Mouse (Mus musculus): ENCODE measurements around the gene Habp2. TPM values are rescaled to one million over a fixed set of nuclear protein-coding genes. Genes with fewer than 3 reads are reported as not detected.

The Habp2 gene
- polyA plus RNA-seq, 1 experiment from 2014 or later, result not detected

GRCm38 (mm10) chr19:56289642-56290041 lies 2.7 kb downstream of the Habp2 start:
- H3K27ac ChIP-seq, result no peak overlapping the region
- H3K36me3 ChIP-seq (replicated peaks; ENCODE audit: control insufficient read depth, insufficient read depth), result no peaks in the 10 kb centered on the region
- DNase-seq (ENCODE audit: low spot score) (no peak), ATAC-seq (ENCODE audit: low FRiP score) (no peak)
- H3K4me1 ChIP-seq (replicated peaks; ENCODE audit: control insufficient read depth, insufficient read depth, low read length), result peaks cover 4% of the 10 kb centered on the region; the same call in 1 of the 2 replicates
- no peaks in the 10 kb centered on the region for H3K9me3 ChIP-seq (ENCODE audit: control insufficient read depth, low read length)
- H3K9ac ChIP-seq, result no peak overlapping the region
- H3K27me3 ChIP-seq (ENCODE audit: control insufficient read depth, insufficient read depth, low read length), result no peaks in the 10 kb centered on the region
- H3K4me2 ChIP-seq (replicated peaks), result no peak overlapping the region
- 92% methylated on average over 8 of the region's 8 CpGs for WGBS
- H3K4me3 ChIP-seq (replicated peaks; ENCODE audit: low read length), result no peak overlapping the region

GRCm38 (mm10) chr19:56291898-56292297 lies 5.0 kb downstream of the Habp2 start:
- DNase-seq (ENCODE audit: low spot score), result peak; percentile 39
- 52% methylated on average over 6 of the region's 6 CpGs for WGBS
- H3K4me2 ChIP-seq (replicated peaks), result no peak overlapping the region

GRCm38 (mm10) chr19:56292335-56292734 lies 5.4 kb downstream of the Habp2 start:
- 56% methylated on average over 9 of the region's 9 CpGs for WGBS
- no peak overlapping the region for H3K27ac ChIP-seq
- no peak for DNase-seq (ENCODE audit: low spot score)

More at GRCm38 (mm10) chr19:56291898-56292297, 5.0 kb downstream of the Habp2 start:
- Histone ChIP-seq H3K27ac (no peak overlapping the region), H3K36me3 (replicated peaks; ENCODE audit: control insufficient read depth, insufficient read depth) (no peaks in the 10 kb centered on the region), H3K4me3 (replicated peaks; ENCODE audit: low read length) (no peak overlapping the region), H3K4me1 (replicated peaks; ENCODE audit: control insufficient read depth, insufficient read depth, low read length) (peaks cover 8% of the 10 kb centered on the region; the same call in 1 of the 2 replicates), H3K9ac (no peak overlapping the region), H3K9me3 (ENCODE audit: control insufficient read depth, low read length) (no peaks in the 10 kb centered on the region), H3K27me3 (ENCODE audit: control insufficient read depth, insufficient read depth, low read length) (no peaks in the 10 kb centered on the region)
- no peak for ATAC-seq (ENCODE audit: low FRiP score)

GRCm38 (mm10) chr19:56294654-56295399 lies 7.9 kb downstream of the Habp2 start:
- H3K27ac ChIP-seq, result no peak overlapping the region
- ATAC-seq (ENCODE audit: low FRiP score), result peak; percentile 73; the same call in 1 of the 2 replicates

More at GRCm38 (mm10) chr19:56292335-56292734, 5.4 kb downstream of the Habp2 start:
- no peaks in the 10 kb centered on the region for H3K27me3 ChIP-seq (ENCODE audit: control insufficient read depth, insufficient read depth, low read length)
- no peaks in the 10 kb centered on the region for H3K9me3 ChIP-seq (ENCODE audit: control insufficient read depth, low read length)
- ATAC-seq (ENCODE audit: low FRiP score), result no peak
- no peak overlapping the region for H3K9ac ChIP-seq
- H3K4me2 ChIP-seq (replicated peaks), result no peak overlapping the region
- peaks cover 8% of the 10 kb centered on the region; the same call in 1 of the 2 replicates for H3K4me1 ChIP-seq (replicated peaks; ENCODE audit: control insufficient read depth, insufficient read depth, low read length)
- no peaks in the 10 kb centered on the region for H3K36me3 ChIP-seq (replicated peaks; ENCODE audit: control insufficient read depth, insufficient read depth)
- no peak overlapping the region for H3K4me3 ChIP-seq (replicated peaks; ENCODE audit: low read length)

GRCm38 (mm10) chr19:56296668-56297067 lies 9.7 kb downstream of the Habp2 start:
- no peaks in the 10 kb centered on the region for H3K27me3 ChIP-seq (ENCODE audit: control insufficient read depth, insufficient read depth, low read length)
- H3K4me2 ChIP-seq (replicated peaks), result no peak overlapping the region
- WGBS, result 80% methylated on average over 9 of the region's 9 CpGs
- H3K4me1 ChIP-seq (replicated peaks; ENCODE audit: control insufficient read depth, insufficient read depth, low read length), result peaks cover 5% of the 10 kb centered on the region; the same call in 1 of the 2 replicates
- H3K9ac ChIP-seq, result no peak overlapping the region
- no peak overlapping the region for H3K4me3 ChIP-seq (replicated peaks; ENCODE audit: low read length)
- DNase-seq (ENCODE audit: low spot score) (no peak), ATAC-seq (ENCODE audit: low FRiP score) (no peak)
- H3K27ac ChIP-seq, result no peak overlapping the region
- H3K9me3 ChIP-seq (ENCODE audit: control insufficient read depth, low read length), result no peaks in the 10 kb centered on the region
- H3K36me3 ChIP-seq (replicated peaks; ENCODE audit: control insufficient read depth, insufficient read depth), result no peaks in the 10 kb centered on the region

More at GRCm38 (mm10) chr19:56294654-56295399, 7.9 kb downstream of the Habp2 start:
- 24% methylated on average over 7 of the region's 7 CpGs for WGBS
- peak; percentile 85 for DNase-seq (ENCODE audit: low spot score)
- Histone ChIP-seq H3K36me3 (replicated peaks; ENCODE audit: control insufficient read depth, insufficient read depth) (no peaks in the 10 kb centered on the region), H3K9ac (no peak overlapping the region), H3K4me2 (replicated peaks) (no peak overlapping the region), H3K4me1 (replicated peaks; ENCODE audit: control insufficient read depth, insufficient read depth, low read length) (peaks cover 8% of the 10 kb centered on the region; the same call in 1 of the 2 replicates), H3K4me3 (replicated peaks; ENCODE audit: low read length) (no peak overlapping the region), H3K9me3 (ENCODE audit: control insufficient read depth, low read length) (no peaks in the 10 kb centered on the region), H3K27me3 (ENCODE audit: control insufficient read depth, insufficient read depth, low read length) (no peaks in the 10 kb centered on the region)

- ATAC-seq (ENCODE audit: low FRiP score), result no peak
- H3K36me3 ChIP-seq (replicated peaks; ENCODE audit: control insufficient read depth, insufficient read depth), result no peaks in the 10 kb centered on the region
These were observed 10.3 kb downstream of the Habp2 start for GRCm38 (mm10) chr19:56297264-56297663.

GRCm38 (mm10) chr19:56300835-56301234 lies 13.9 kb downstream of the Habp2 start:
- no peak overlapping the region for H3K4me3 ChIP-seq (replicated peaks; ENCODE audit: low read length)
- H3K9me3 ChIP-seq (ENCODE audit: control insufficient read depth, low read length), result no peaks in the 10 kb centered on the region
- 61% methylated on average over 11 of the region's 11 CpGs for whole genome bisulfite sequencing
- peak; percentile 60; the same call in 1 of the 2 replicates for ATAC-seq (ENCODE audit: low FRiP score)
- H3K36me3 ChIP-seq (replicated peaks; ENCODE audit: control insufficient read depth, insufficient read depth), result no peaks in the 10 kb centered on the region
- H3K27me3 ChIP-seq (ENCODE audit: control insufficient read depth, insufficient read depth, low read length), result no peaks in the 10 kb centered on the region
- DNase-seq (ENCODE audit: low spot score), result peak; percentile 42
- no peaks in the 10 kb centered on the region for H3K4me1 ChIP-seq (replicated peaks; ENCODE audit: control insufficient read depth, insufficient read depth, low read length)
- H3K9ac ChIP-seq, result no peak overlapping the region
- no peak overlapping the region for H3K4me2 ChIP-seq (replicated peaks)
- H3K27ac ChIP-seq, result no peak overlapping the region

More at GRCm38 (mm10) chr19:56297264-56297663, 10.3 kb downstream of the Habp2 start:
- no peak overlapping the region for H3K27ac ChIP-seq
- H3K9ac ChIP-seq, result no peak overlapping the region
- no peaks in the 10 kb centered on the region for H3K9me3 ChIP-seq (ENCODE audit: control insufficient read depth, low read length)
- DNase-seq (ENCODE audit: low spot score), result no peak
- H3K4me1 ChIP-seq (replicated peaks; ENCODE audit: control insufficient read depth, insufficient read depth, low read length), result peaks cover 5% of the 10 kb centered on the region; the same call in 1 of the 2 replicates
- no peak overlapping the region for H3K4me3 ChIP-seq (replicated peaks; ENCODE audit: low read length)
- H3K27me3 ChIP-seq (ENCODE audit: control insufficient read depth, insufficient read depth, low read length), result no peaks in the 10 kb centered on the region
- no peak overlapping the region for H3K4me2 ChIP-seq (replicated peaks)
- WGBS, result 63% methylated on average over 3 of the region's 3 CpGs

GRCm38 (mm10) chr19:56316531-56316930 lies 29.6 kb downstream of the Habp2 start:
- H3K4me2 ChIP-seq (replicated peaks), result no peak overlapping the region
- no peaks in the 10 kb centered on the region for H3K9me3 ChIP-seq (ENCODE audit: control insufficient read depth, low read length)
- ATAC-seq (ENCODE audit: low FRiP score) (no peak), DNase-seq (ENCODE audit: low spot score) (no peak)
- no peaks in the 10 kb centered on the region for H3K36me3 ChIP-seq (replicated peaks; ENCODE audit: control insufficient read depth, insufficient read depth)
- H3K4me3 ChIP-seq (replicated peaks; ENCODE audit: low read length), result no peak overlapping the region
- H3K27ac ChIP-seq, result no peak overlapping the region
- H3K9ac ChIP-seq, result no peak overlapping the region
- peaks cover 16% of the 10 kb centered on the region for H3K4me1 ChIP-seq (replicated peaks; ENCODE audit: control insufficient read depth, insufficient read depth, low read length)
- H3K27me3 ChIP-seq (ENCODE audit: control insufficient read depth, insufficient read depth, low read length), result no peaks in the 10 kb centered on the region
- WGBS, result 84% methylated on average over 3 of the region's 3 CpGs

- H3K9ac ChIP-seq, result no peak overlapping the region
- H3K9me3 ChIP-seq (ENCODE audit: control insufficient read depth, low read length), result no peaks in the 10 kb centered on the region
- DNase-seq (ENCODE audit: low spot score), result no peak
- 92% methylated on average over 7 of the region's 7 CpGs for WGBS
- H3K27me3 ChIP-seq (ENCODE audit: control insufficient read depth, insufficient read depth, low read length), result no peaks in the 10 kb centered on the region
- H3K27ac ChIP-seq, result no peak overlapping the region
- no peak for ATAC-seq (ENCODE audit: low FRiP score)
- peaks cover 16% of the 10 kb centered on the region for H3K4me1 ChIP-seq (replicated peaks; ENCODE audit: control insufficient read depth, insufficient read depth, low read length)
- no peaks in the 10 kb centered on the region for H3K36me3 ChIP-seq (replicated peaks; ENCODE audit: control insufficient read depth, insufficient read depth)
- H3K4me2 ChIP-seq (replicated peaks), result no peak overlapping the region
- H3K4me3 ChIP-seq (replicated peaks; ENCODE audit: low read length), result no peak overlapping the region
These were observed 32.3 kb downstream of the Habp2 start for GRCm38 (mm10) chr19:56319219-56319618.

Measured in hindbrain, embryonic 14.5 days (tissue).